Mouse (Mus musculus) erythroid progenitor cell, adult 5-6 weeks (primary cell): ENCODE data around the gene Tcte2. TPM values are rescaled to one million over a fixed set of nuclear protein-coding genes. Genes with fewer than 3 reads are reported as not detected.

ENCODE experiments used
- ATAC-seq: replicated peaks from 2 replicates; pipeline ENCODE4 v1.8.0; 2016; ENCODE audit warnings: moderate number of reproducible peaks, mild to moderate bottlenecking, moderate TSS enrichment, inconsistent platforms; ENCODE audit not compliant: poor library complexity, low FRiP score, severe bottlenecking
- total RNA-seq, 2 experiments: library from RNA; stranded (forward) in 1 of 2; stranded (reverse) in 1 of 2; fragments of 150-400 nt in 1 of 2; fragments of 186-747, 209-891 nt in 1 of 2; gene quantifications; 2 replicates each; pipeline versions ENCODE4 v1.2.3 to v1.2.4; 2015 to 2017; ENCODE audit warnings: low replicate concordance in 2 of 2

Tcte2 gene
- total RNA-seq, 2 experiments from 2014 or later: not detected

DNA sequence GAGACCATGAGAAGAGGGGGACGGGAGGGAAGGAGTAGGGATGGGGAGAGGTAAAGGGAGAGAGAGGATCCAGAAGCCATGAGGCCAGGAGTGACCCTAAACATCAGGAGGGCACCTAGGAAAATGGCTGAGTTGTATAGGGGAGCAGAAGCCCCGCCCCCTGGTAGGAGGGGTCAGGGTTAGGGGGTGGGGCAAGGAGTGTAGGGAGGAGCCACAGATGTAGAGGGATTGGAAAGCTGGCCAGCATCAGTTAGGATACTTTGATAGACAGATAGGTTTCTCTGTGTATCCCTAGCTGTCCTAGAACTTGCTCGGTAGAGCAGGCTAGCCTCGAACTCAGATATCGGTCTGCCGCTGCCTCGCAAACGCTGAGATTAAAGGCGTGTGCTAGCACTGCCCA lies 13.9 kb downstream of the Tcte2 start:
- ATAC-seq: no peak

DNA sequence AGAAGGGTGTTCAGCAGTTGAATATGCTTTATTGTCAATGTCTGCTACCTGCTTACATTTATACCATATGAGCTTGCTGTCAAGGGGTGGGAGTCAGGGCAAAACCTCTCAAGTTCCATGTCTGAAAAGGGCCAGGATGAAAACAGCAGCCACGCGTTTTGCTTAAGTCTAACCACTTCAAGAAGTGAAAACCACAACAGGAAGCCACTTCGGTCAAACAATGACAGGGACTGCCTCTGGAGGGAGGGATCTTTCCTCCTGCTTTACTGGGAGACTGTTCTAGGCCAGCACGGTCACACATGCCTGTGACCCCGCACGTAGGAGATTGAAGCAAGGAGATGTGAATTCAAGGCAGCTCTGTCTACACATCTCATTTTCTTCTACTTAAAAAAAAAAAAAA lies 15.3 kb downstream of the Tcte2 start:
- no peak for ATAC-seq

DNA sequence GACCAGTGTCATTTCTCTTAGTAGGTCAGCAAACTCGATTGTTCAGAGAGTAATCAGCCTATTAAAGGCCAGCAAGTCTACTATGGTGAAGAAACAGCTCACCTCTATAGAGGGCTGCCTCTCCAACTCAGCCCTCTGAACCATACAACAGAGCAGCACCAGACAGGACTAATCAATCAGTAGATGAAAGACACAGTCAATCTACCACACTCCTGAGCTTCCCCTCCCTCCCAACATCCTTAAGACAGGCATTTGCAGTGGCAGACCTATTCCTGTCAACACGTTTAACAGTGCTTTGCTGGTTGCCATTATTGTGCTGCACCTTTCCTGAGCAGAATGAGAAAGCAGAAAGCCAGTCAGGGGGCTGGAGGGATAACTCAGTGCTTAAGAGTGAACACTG lies 16.3 kb downstream of the Tcte2 start:
- no peak for ATAC-seq

GRCm38 (mm10) chr17:13744824-13745223 lies 16.8 kb downstream of the Tcte2 start:
- ATAC-seq: no peak

- ATAC-seq: no peak
Observed at GRCm38 (mm10) chr17:13744219-13744618, 17.4 kb downstream of the Tcte2 start.

DNA sequence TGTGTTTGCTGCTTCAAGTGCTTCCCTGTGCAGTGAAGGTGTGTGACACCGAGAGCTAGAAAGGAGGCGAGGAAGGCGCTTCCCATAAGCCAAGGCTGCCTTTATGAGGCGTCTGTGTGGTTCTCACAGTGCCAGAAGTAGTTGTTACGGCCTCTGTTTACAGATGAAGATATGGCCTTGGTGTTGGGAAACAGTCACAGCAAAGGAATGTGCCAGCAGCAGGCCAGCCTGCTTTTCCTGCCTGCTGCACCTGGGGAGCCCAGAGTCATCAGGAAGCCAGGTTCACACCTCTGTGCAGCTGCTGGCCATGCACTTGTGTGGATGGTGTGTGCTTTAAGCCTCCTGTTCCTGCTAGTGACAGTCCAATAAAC lies 17.9 kb downstream of the Tcte2 start:
- ATAC-seq: no peak

GRCm38 (mm10) chr17:13742941-13743708 lies 18.5 kb downstream of the Tcte2 start:
- ATAC-seq: no peak

DNA sequence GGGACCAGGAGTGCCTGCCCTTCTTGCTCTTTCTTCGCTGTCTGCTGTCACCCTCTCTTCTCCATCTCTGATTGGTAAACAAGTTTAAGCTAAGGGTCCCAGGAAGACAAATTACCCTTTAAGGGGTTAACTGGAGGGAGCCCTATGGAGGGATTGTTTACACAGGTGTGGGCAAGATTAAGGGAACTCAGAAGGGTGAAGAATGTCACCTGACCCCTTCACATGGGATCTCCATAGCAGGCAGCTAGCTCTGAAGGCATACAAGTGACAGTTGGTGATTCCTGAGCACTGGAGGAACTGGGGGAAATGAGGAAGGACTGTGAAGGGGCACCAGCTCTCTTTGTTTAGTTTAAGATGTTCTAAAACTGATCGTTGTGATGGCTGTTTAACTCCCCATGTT lies 19.3 kb downstream of the Tcte2 start:
- no peak for ATAC-seq

DNA sequence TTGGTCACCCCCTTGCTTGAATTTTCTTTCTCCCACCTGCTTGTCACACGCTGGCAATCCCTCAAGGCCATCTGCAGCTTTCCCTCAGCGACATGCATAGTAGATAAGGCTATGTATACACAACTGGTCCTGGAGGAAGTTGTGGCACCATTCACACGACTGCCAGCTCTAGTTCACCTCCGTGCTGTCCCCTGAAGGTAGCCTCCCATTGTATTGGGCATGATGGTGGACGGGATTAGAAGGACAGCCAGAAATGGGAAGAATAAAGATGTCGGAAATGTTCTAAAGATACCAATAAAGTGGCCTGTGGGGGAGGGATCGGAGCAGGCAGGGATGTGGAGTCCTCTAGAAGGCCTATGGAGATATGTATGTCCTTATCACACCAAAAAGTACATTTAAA lies 20.0 kb downstream of the Tcte2 start:
- ATAC-seq: no peak

GRCm38 (mm10) chr17:13740796-13741195 lies 20.8 kb downstream of the Tcte2 start:
- ATAC-seq: no peak

DNA sequence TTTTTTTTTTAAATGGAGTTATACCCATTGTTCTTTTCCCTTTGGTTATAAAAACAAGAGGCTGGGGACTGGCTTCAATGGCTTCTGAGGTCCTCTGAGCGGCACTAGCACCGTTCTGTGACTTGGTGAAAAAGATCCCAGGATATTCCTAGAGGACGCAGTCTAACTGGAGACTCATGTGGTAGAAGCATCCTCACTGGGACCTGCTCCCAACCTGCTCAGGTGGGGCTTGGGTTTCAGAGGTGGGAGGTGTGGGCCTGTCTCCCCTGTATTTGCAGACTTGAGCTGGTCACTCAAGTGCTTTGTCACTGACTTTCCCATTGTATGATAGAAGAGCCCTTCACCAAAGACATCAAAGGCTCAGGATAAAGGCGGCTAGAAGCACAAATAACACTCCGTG lies 21.6 kb downstream of the Tcte2 start:
- ATAC-seq: no peak

- no peak for ATAC-seq
Observed at GRCm38 (mm10) chr17:13738916-13739315, 22.7 kb downstream of the Tcte2 start.

- no peak for ATAC-seq
Observed at GRCm38 (mm10) chr17:13738121-13738776, 23.4 kb downstream of the Tcte2 start.

- no peak for ATAC-seq
Observed at GRCm38 (mm10) chr17:13737336-13737735, 24.3 kb downstream of the Tcte2 start.

- ATAC-seq: no peak
Observed at GRCm38 (mm10) chr17:13735803-13736282, 25.8 kb downstream of the Tcte2 start.

- ATAC-seq: no peak
Observed at GRCm38 (mm10) chr17:13735057-13735456, 26.6 kb downstream of the Tcte2 start.

DNA sequence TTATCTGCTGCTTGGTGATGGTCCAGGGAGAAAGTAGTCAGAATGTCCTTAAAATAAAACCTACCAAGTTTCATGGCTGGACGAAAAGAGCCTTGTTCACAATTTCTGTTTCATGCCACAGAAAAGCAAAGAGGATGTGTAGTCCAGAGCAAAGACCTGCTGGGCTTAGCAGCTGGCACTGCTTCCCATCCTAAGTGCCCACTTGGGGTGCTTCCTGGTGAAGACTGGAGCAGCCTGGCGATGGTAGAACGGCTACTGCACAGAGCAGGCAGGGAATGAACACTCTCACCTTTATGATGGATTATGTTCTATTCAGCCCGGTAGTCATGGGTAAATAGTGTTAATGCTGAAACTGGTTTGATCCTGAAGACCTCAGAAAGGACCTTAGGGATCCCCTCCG lies 27.7 kb downstream of the Tcte2 start:
- ATAC-seq: no peak

- ATAC-seq: no peak
Observed at GRCm38 (mm10) chr17:13732685-13733084, 28.9 kb downstream of the Tcte2 start.

DNA sequence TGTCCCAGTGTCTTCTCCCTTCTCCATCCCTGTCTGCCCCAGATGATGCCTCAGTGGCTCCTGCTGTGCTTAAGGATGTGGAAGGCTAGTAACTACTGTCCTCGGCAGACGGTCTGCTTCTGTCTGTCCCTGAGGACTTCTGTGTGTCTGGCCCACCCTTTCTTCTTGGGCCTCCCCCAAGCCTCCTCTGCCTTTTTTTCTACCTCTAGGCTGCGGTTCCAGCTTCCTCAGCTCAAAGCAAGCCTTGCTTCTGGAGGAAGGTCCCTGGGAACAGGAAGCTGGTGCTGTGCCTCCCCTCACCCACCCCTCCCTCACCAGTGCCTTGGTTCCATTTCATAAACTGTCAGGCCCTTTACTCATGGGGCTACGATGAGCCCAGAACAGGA lies 29.9 kb downstream of the Tcte2 start:
- ATAC-seq: no peak

DNA sequence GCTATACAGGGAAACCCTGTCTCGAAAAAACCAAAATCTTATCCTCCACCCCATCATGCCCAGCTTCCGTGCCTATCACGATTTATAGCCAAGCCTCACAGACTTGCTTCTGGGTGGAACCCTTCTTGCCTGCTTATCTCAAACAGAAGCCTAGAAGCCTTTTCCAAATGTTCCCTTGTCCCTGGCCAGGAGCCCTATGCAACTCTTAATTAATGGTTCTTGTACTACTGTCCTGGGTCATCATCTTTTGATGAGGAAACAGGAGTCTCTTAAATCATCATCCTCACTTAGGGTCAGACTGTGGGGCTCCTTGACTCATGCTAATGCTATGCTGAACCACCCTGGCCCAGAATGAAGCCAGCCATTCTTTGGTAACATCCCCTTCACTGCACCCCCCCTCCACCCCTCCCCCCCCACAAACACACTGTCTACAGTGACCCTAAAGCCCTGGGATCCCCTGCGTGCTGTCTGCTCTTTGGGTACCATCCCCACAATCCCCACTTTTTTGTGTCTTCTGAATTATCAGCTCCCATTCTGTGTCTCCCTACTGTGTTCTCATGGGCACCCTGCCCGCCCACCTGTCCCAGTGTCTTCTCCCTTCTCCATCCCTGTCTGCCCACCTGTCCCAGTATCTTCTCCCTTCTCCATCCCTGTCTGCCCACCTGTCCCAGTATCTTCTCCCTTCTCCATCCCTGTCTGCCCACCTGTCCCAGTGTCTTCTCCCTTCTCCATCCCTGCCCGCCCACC lies 30.5 kb downstream of the Tcte2 start:
- ATAC-seq: no peak

DNA sequence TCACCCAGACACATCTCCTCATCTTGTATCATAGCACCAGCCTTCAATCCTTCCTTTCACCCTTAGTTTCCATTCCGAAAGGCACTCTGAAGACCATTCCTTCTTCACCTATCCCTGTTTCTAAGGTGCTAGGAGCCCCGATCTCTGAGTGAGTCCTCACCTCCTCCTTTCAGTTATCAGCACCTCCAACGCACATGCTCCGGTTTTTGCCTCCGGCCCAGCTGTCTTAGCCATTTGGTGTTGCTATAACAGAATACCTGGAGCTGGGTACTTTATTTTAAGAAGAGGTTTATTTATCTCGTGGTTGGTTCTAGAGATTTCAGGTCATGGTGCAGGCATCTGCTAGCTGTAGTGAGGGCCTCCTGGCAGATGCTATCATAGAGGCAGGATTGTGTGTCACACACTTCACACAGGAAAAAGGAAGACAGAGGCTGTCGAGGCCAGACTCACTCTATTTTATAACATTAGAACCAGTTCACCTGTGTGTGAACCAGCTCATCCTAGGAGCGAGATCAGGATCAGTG lies 34.7 kb downstream of the Tcte2 start:
- no peak for ATAC-seq
